In genomic region chr16:94347080-94347731, GRCm38 (mm10) we compare ENCODE assay signal across 28 mouse cellular contexts. TPM values are rescaled to one million over a fixed set of nuclear protein-coding genes. Genes with fewer than 3 reads are reported as not detected.
DNase-seq lines count a peak whose midpoint lies in the region; ATAC-seq and TF ChIP-seq lines count a peak whose summit lies in the region.
"Had no signal": no experiment of that assay in that cellular context is flagged by ENCODE, and none has a peak within 500 bp of the region (broad histone marks: within the 10 kb centered on the region; RNA-seq: fewer than 3 reads in every experiment).

No protein-coding gene starts in this region.

- no peaks in the 10 kb centered on the region for H3K27me3 ChIP-seq in liver, adult 2 months (ENCODE audit: control insufficient read depth, insufficient read depth, low read length)
- H3K27me3 ChIP-seq in liver, embryonic 12.5 days (replicated peaks) = no peaks in the 10 kb centered on the region
- H3K27me3 ChIP-seq in stomach, postnatal 0 days (ENCODE audit: control insufficient read depth, insufficient read depth, low read length) = no peaks in the 10 kb centered on the region
- H3K27me3 ChIP-seq: CH12.LX; forebrain, embryonic 15.5 days; heart, embryonic 12.5 days; limb, embryonic 12.5 days; neural tube, embryonic 12.5 days had no signal

- no peak for TF ChIP-seq EP300 in stomach, postnatal 0 days (optimal IDR thresholded peaks at IDR 0.05)

- peak; percentile 95 for DNase-seq in liver, adult 2 months (ENCODE audit: extremely low read depth, low read depth, low spot score)
- DNase-seq in lung, postnatal 25 days (ENCODE audit: low spot score) = peak; percentile 31
- no peak for DNase-seq in lung, adult 2 months
- DNase-seq in fat pad, adult 2 months (ENCODE audit: extremely low read depth, low read depth, low spot score) = peak; percentile 92
- no peak for DNase-seq in stomach, postnatal 0 days (ENCODE audit: low spot score)
- DNase-seq: cerebellum, adult 11 months; cerebellum, adult 9-10 months; cerebellum, postnatal 36 days; gastrocnemius, postnatal 25 days; heart, adult 2 months; kidney, postnatal 14 days; layer of hippocampus, adult 9-11 months; right cerebral cortex, adult 18-20 months; right cerebral cortex, postnatal 4 days; thymus, adult 2 months; thymus, postnatal 36 days had no signal

- 0 out of 2 replicates have a peak, but pooled peaks have one; percentile 1 for TF ChIP-seq CTCF in liver, adult 2 months (IDR thresholded peaks at IDR 0.05; ENCODE audit: low read depth, low read length)
- TF ChIP-seq CTCF in lung, adult 2 months (IDR thresholded peaks at IDR 0.05; ENCODE audit: insufficient read depth, low read length) = no peak
- TF ChIP-seq CTCF in stomach, postnatal 0 days (IDR thresholded peaks at IDR 0.05; ENCODE audit: low read depth) = no peak

- H3K4me1 ChIP-seq in liver, adult 2 months (ENCODE audit: control insufficient read depth, insufficient read depth, low read length) = peaks cover 6% of the 10 kb centered on the region; the same call in 1 of the 2 replicates
- H3K4me1 ChIP-seq in liver, embryonic 12.5 days = no peaks in the 10 kb centered on the region
- no peaks in the 10 kb centered on the region for H3K4me1 ChIP-seq in lung, adult 2 months (ENCODE audit: control insufficient read depth, insufficient read depth, low read length)
- no peaks in the 10 kb centered on the region for H3K4me1 ChIP-seq in stomach, postnatal 0 days (replicated peaks; ENCODE audit: control insufficient read depth, insufficient read depth)
- H3K4me1 ChIP-seq: heart, embryonic 12.5 days; limb, embryonic 12.5 days; neural tube, embryonic 12.5 days had no signal

- no peaks in the 10 kb centered on the region for H3K79me2 ChIP-seq in liver, adult 2 months (ENCODE audit: control insufficient read depth, insufficient read depth, low read length)

- no peaks in the 10 kb centered on the region for H3K36me3 ChIP-seq in liver, adult 2 months (ENCODE audit: control insufficient read depth, insufficient read depth, low read length)
- H3K36me3 ChIP-seq in liver, embryonic 12.5 days = no peaks in the 10 kb centered on the region
- no peaks in the 10 kb centered on the region for H3K36me3 ChIP-seq in stomach, postnatal 0 days (ENCODE audit: control insufficient read depth, insufficient read depth, low read length)
- H3K36me3 ChIP-seq: forebrain, embryonic 15.5 days; heart, embryonic 12.5 days; limb, embryonic 12.5 days; neural tube, embryonic 12.5 days had no signal

- H3K4me2 ChIP-seq in liver, embryonic 12.5 days = no peak overlapping the region
- H3K4me2 ChIP-seq in stomach, postnatal 0 days (replicated peaks; ENCODE audit: low read depth) = no peak overlapping the region
- H3K4me2 ChIP-seq: forebrain, embryonic 15.5 days; heart, embryonic 12.5 days; hindbrain, embryonic 14.5 days; limb, embryonic 12.5 days; midbrain, embryonic 11.5 days; neural tube, embryonic 12.5 days had no signal

- no peaks in the 10 kb centered on the region for H3K9me3 ChIP-seq in liver, embryonic 12.5 days (replicated peaks)
- no peaks in the 10 kb centered on the region for H3K9me3 ChIP-seq in stomach, postnatal 0 days (ENCODE audit: control insufficient read depth, low read length)
- H3K9me3 ChIP-seq: forebrain, embryonic 15.5 days; heart, embryonic 12.5 days; limb, embryonic 12.5 days; neural tube, embryonic 12.5 days had no signal

- H3K9ac ChIP-seq in liver, adult 2 months (ENCODE audit: low read depth, low read length) = no peak overlapping the region
- H3K9ac ChIP-seq in liver, embryonic 12.5 days = no peak overlapping the region
- H3K9ac ChIP-seq in stomach, postnatal 0 days (ENCODE audit: low read length) = no peak overlapping the region
- H3K9ac ChIP-seq: forebrain, embryonic 15.5 days; heart, embryonic 12.5 days; hindbrain, embryonic 14.5 days; limb, embryonic 12.5 days; liver, embryonic 14.5 days; neural tube, embryonic 12.5 days had no signal

- no peak for ATAC-seq in liver, embryonic 12.5 days
- ATAC-seq in megakaryocyte progenitor cell, adult 5-6 weeks (replicated peaks; ENCODE audit: poor library complexity) = peak; percentile 64
- ATAC-seq in stomach, postnatal 0 days (ENCODE audit: low FRiP score, low TSS enrichment) = no peak
- ATAC-seq: forebrain, embryonic 15.5 days; intestine, postnatal 0 days; midbrain, embryonic 16.5 days had no signal

- TF ChIP-seq POLR2A in liver, adult 2 months (IDR thresholded peaks at IDR 0.05; ENCODE audit: extremely low read depth, insufficient read depth, low read length) = no peak
- no peak for TF ChIP-seq POLR2A in lung, adult 2 months (IDR thresholded peaks at IDR 0.05; ENCODE audit: borderline replicate concordance, extremely low read depth, low read depth, low read length)

- WGBS in liver, adult 2 months = 20% methylated on average over 7 of the region's 7 CpGs
- 64% methylated on average over 7 of the region's 7 CpGs for WGBS in liver, embryonic 12.5 days (ENCODE audit: insufficient replicate concordance)
- 64% methylated on average over 7 of the region's 7 CpGs for WGBS in lung, adult 2 months
- WGBS in stomach, postnatal 0 days = 68% methylated on average over 7 of the region's 7 CpGs

- H3K4me3 ChIP-seq in liver, adult 2 months (ENCODE audit: insufficient read depth, low read depth, low read length) = no peak overlapping the region
- no peak overlapping the region for H3K4me3 ChIP-seq in liver, embryonic 12.5 days
- no peak overlapping the region for H3K4me3 ChIP-seq in lung, adult 2 months (replicated peaks; ENCODE audit: extremely low read depth, low read depth, low read length)
- H3K4me3 ChIP-seq in stomach, postnatal 0 days (ENCODE audit: low read depth, low read length) = no peak overlapping the region
- H3K4me3 ChIP-seq: forebrain, embryonic 15.5 days; heart, adult 2 months; heart, embryonic 12.5 days; limb, embryonic 12.5 days; neural tube, embryonic 12.5 days had no signal

- H3K27ac ChIP-seq in liver, adult 2 months (replicated peaks; ENCODE audit: insufficient read depth, low read depth, low read length) = peak overlapping the region; percentile 34
- no peak overlapping the region for H3K27ac ChIP-seq in liver, embryonic 12.5 days
- no peak overlapping the region for H3K27ac ChIP-seq in stomach, postnatal 0 days (replicated peaks)
- H3K27ac ChIP-seq: forebrain, embryonic 15.5 days; heart, adult 2 months; hindbrain, embryonic 14.5 days; limb, embryonic 12.5 days; liver, embryonic 14.5 days; neural tube, embryonic 12.5 days had no signal

RNA-seq across cellular contexts. Expression of gene Ripply3, which starts 19.0 kb away (rescaled TPM):
- 0.74 and 1.6 TPM in 2 replicates for total RNA-seq in liver, adult 2 months (2014; rRNA removed)
- 0.99 and 1.1 TPM in 2 replicates for polyA plus RNA-seq in liver, adult 2 months (2012; rRNA removed)
- polyA plus RNA-seq in liver, embryonic 12.5 days (2016; fragmentation: Nextera tagmentation; extraction: Ambion mirVana) = 2.4 and 3.1 TPM in 2 replicates
- 34.6 and 38.6 TPM in 2 replicates for polyA plus RNA-seq in lung, adult 2 months (2012; rRNA removed)
- total RNA-seq in megakaryocyte progenitor cell, adult 5-6 weeks (2015) = 0.67 TPM in 1 of 2 replicates, not detected in the other
- not detected in 2 replicates for total RNA-seq in megakaryocyte progenitor cell, adult 5-6 weeks (2017)
- 9.7 and 10.0 TPM in 2 replicates for polyA plus RNA-seq in stomach, postnatal 0 days (2015; fragmentation: Nextera tagmentation; extraction: Ambion mirVana)

RNA-seq across cellular contexts. Expression of gene Ttc3, which starts 23.2 kb away (rescaled TPM):
- 26.7 and 28.6 TPM in 2 replicates for total RNA-seq in liver, adult 2 months (2014; rRNA removed)
- 6.8 and 9.3 TPM in 2 replicates for polyA plus RNA-seq in liver, adult 2 months (2012; rRNA removed)
- polyA plus RNA-seq in liver, embryonic 12.5 days (2016; fragmentation: Nextera tagmentation; extraction: Ambion mirVana) = 43.7 and 46.7 TPM in 2 replicates
- 25.9 and 26.5 TPM in 2 replicates for polyA plus RNA-seq in lung, adult 2 months (2012; rRNA removed)
- 42.6 and 55.9 TPM in 2 replicates for total RNA-seq in megakaryocyte progenitor cell, adult 5-6 weeks (2015)
- total RNA-seq in megakaryocyte progenitor cell, adult 5-6 weeks (2017) = 113 and 168 TPM in 2 replicates
- 58.0 and 60.3 TPM in 2 replicates for polyA plus RNA-seq in stomach, postnatal 0 days (2015; fragmentation: Nextera tagmentation; extraction: Ambion mirVana)

RNA-seq across cellular contexts. Expression of gene Pigp, which starts 24.4 kb away (rescaled TPM):
- 34.0 and 41.2 TPM in 2 replicates for total RNA-seq in liver, adult 2 months (2014; rRNA removed)
- polyA plus RNA-seq in liver, adult 2 months (2012; rRNA removed) = 7.6 and 13.1 TPM in 2 replicates
- polyA plus RNA-seq in liver, embryonic 12.5 days (2016; fragmentation: Nextera tagmentation; extraction: Ambion mirVana) = 52.3 and 53.7 TPM in 2 replicates
- polyA plus RNA-seq in lung, adult 2 months (2012; rRNA removed) = 20.6 and 23.8 TPM in 2 replicates
- total RNA-seq in megakaryocyte progenitor cell, adult 5-6 weeks (2015) = 32.7 and 51.4 TPM in 2 replicates
- 9.1 and 18.1 TPM in 2 replicates for total RNA-seq in megakaryocyte progenitor cell, adult 5-6 weeks (2017)
- 157 TPM in 2 replicates for polyA plus RNA-seq in stomach, postnatal 0 days (2015; fragmentation: Nextera tagmentation; extraction: Ambion mirVana)

RNA-seq across cellular contexts. Expression of gene Hlcs, which starts 33.8 kb away (rescaled TPM):
- total RNA-seq in liver, adult 2 months (2014; rRNA removed) = 6.0 and 6.4 TPM in 2 replicates
- polyA plus RNA-seq in liver, adult 2 months (2012; rRNA removed) = 6.4 and 7.2 TPM in 2 replicates
- 4.4 and 4.9 TPM in 2 replicates for polyA plus RNA-seq in liver, embryonic 12.5 days (2016; fragmentation: Nextera tagmentation; extraction: Ambion mirVana)
- 8.9 and 9.5 TPM in 2 replicates for polyA plus RNA-seq in lung, adult 2 months (2012; rRNA removed)
- total RNA-seq in megakaryocyte progenitor cell, adult 5-6 weeks (2015) = 8.2 and 9.8 TPM in 2 replicates
- total RNA-seq in megakaryocyte progenitor cell, adult 5-6 weeks (2017) = 4.3 and 6.0 TPM in 2 replicates
- polyA plus RNA-seq in stomach, postnatal 0 days (2015; fragmentation: Nextera tagmentation; extraction: Ambion mirVana) = 7.0 TPM in 2 replicates

Comparison
In these comparisons a context has a peak if more than half of its experiments do, and no peak if none do; other contexts are left out.
1. DNase-seq: peak in liver, adult 2 months (single experiment), lung, postnatal 25 days (single experiment) and fat pad, adult 2 months (single experiment); none in lung, adult 2 months (single experiment) and stomach, postnatal 0 days (single experiment).